Mouse (Mus musculus): ENCODE measurements around the gene Apc2.

DNA sequence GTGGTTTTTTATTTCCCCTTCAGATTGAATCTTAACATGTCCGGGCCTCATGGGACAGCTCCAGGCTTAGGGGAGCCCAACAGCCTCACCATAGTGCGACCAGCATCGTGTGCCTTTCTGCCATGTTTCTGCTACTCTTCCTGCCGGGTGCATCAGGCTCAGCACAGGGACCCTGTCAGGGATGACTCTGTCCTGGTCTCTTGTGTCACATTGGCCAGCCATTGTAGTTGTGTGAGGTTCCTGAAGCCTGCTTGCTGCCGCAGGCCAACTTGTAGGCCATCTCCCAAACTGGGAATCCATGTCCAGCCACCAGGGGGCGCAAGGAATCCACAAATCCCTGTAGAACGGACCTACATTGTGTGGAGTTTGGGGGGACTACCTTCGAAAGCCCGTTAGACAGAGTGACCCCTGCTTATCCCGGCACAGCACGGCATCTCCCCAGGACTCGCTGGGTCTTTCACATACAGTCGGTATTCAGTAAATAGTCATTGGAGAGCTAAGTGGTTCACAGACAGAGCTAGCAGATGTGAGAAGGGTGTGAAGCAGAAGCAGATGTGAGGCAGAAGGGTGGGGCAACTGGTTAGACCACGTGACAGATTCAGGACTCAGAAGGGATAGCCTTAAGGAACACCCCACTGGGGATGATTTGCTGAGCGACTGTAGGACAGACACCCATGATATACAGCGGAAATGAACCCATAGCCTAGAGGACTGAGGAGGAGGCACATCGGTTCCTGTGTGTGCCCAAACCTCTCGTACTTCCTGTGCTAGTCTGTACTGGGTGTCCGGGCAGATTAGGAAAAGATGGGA, 44.4 kb downstream of the Apc2 start:
- TF ChIP-seq CTCF (IDR thresholded peaks at IDR 0.05; ENCODE audit: control insufficient read depth, insufficient read depth, insufficient replicate concordance, low read depth, low read length) (peak; percentile 88), POLR2A (IDR thresholded peaks at IDR 0.05; ENCODE audit: control insufficient read depth, low read depth, low read length) (peak; percentile 24; the same call in 1 of the 2 replicates)

Measured in testis, adult 2 months (tissue).